Mouse (Mus musculus): ENCODE measurements around the gene Prps1. TPM values are rescaled to one million over a fixed set of nuclear protein-coding genes. Genes with fewer than 3 reads are reported as not detected.

Prps1 gene
- polyA plus RNA-seq, 1 experiment from 2014 or later: 18.3 TPM

- peak; percentile 56; the same call in 1 of the 2 replicates for ATAC-seq (ENCODE audit: low FRiP score, low TSS enrichment)
- peak overlapping the region; percentile 48 for H3K9ac ChIP-seq (ENCODE audit: low read length)
- peak overlapping the region; percentile 49 for H3K4me3 ChIP-seq (ENCODE audit: low read depth, low read length)
- peak overlapping the region; percentile 60 for H3K4me2 ChIP-seq (replicated peaks; ENCODE audit: low read depth)
- DNase-seq (ENCODE audit: low spot score): no peak
- H3K9me3 ChIP-seq (ENCODE audit: control insufficient read depth, low read length): no peaks in the 10 kb centered on the region
- H3K27ac ChIP-seq (replicated peaks): no peak overlapping the region
- no peaks in the 10 kb centered on the region for H3K4me1 ChIP-seq (replicated peaks; ENCODE audit: control insufficient read depth, insufficient read depth)
- H3K36me3 ChIP-seq (ENCODE audit: control insufficient read depth, insufficient read depth, low read length): no peaks in the 10 kb centered on the region
- 18% methylated on average over 39 of the region's 39 CpGs for WGBS
- TF ChIP-seq CTCF (IDR thresholded peaks at IDR 0.05; ENCODE audit: low read depth) (no peak), EP300 (optimal IDR thresholded peaks at IDR 0.05) (no peak)
- H3K27me3 ChIP-seq (ENCODE audit: control insufficient read depth, insufficient read depth, low read length): no peaks in the 10 kb centered on the region
Observed at GRCm38 (mm10) chrX:140456751-140457491, 508 bp downstream of the Prps1 start.

DNA sequence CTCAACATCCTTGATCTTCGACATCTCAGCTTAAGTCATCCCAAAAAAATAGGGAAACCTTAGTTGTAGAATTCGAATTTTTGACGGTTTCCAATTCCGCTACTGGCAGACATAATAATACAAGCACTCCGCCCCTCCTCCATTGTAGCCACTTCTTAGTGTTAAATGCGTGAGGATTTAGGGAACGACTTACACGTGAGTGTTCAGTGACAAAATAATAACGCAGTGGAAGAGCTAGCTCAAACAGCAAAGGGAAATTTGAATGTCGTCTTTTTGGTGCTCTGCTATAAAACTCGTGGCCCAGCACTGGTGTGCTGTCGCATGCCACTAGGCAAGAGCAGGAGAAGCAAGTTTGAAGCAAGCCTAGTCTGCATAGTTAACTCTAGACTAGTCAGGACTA lies 1.1 kb downstream of the Prps1 start:
- H3K9me3 ChIP-seq (ENCODE audit: control insufficient read depth, low read length): no peaks in the 10 kb centered on the region
- H3K4me2 ChIP-seq (replicated peaks; ENCODE audit: low read depth): peak overlapping the region; percentile 60
- WGBS: 23% methylated on average over 12 of the region's 12 CpGs
- H3K27ac ChIP-seq (replicated peaks): no peak overlapping the region
- no peaks in the 10 kb centered on the region for H3K4me1 ChIP-seq (replicated peaks; ENCODE audit: control insufficient read depth, insufficient read depth)
- TF ChIP-seq EP300 (optimal IDR thresholded peaks at IDR 0.05) (no peak), CTCF (IDR thresholded peaks at IDR 0.05; ENCODE audit: low read depth) (no peak)
- H3K27me3 ChIP-seq (ENCODE audit: control insufficient read depth, insufficient read depth, low read length): no peaks in the 10 kb centered on the region
- peak overlapping the region; percentile 49 for H3K4me3 ChIP-seq (ENCODE audit: low read depth, low read length)
- no peak overlapping the region for H3K9ac ChIP-seq (ENCODE audit: low read length)
- H3K36me3 ChIP-seq (ENCODE audit: control insufficient read depth, insufficient read depth, low read length): no peaks in the 10 kb centered on the region
- no peak for DNase-seq (ENCODE audit: low spot score)
- ATAC-seq (ENCODE audit: low FRiP score, low TSS enrichment): no peak

DNA sequence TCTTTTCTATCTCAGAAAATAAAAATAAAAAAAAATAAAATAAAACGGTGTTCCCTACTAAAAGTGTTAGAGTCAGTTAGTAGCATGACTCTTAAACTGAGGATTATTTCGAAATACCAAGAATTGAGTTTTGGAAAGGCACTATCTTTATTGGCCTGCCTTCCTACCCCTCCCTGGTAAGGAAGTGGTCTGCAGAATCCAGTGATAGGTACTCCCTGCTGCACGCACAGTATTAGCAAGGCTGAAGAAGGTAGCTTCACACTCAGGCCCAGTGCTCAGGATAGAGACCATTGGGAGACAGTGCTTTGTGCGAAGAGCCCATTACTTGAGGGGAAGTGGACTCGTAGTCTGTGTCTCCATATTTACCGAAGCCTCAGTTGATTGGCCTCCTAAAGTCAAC lies 21.8 kb downstream of the Prps1 start:
- Histone ChIP-seq H3K27ac (replicated peaks) (no peak overlapping the region), H3K4me3 (ENCODE audit: low read depth, low read length) (no peak overlapping the region), H3K27me3 (ENCODE audit: control insufficient read depth, insufficient read depth, low read length) (no peaks in the 10 kb centered on the region), H3K36me3 (ENCODE audit: control insufficient read depth, insufficient read depth, low read length) (no peaks in the 10 kb centered on the region), H3K4me1 (replicated peaks; ENCODE audit: control insufficient read depth, insufficient read depth) (no peaks in the 10 kb centered on the region), H3K9ac (ENCODE audit: low read length) (no peak overlapping the region), H3K4me2 (replicated peaks; ENCODE audit: low read depth) (no peak overlapping the region), H3K9me3 (ENCODE audit: control insufficient read depth, low read length) (no peaks in the 10 kb centered on the region)
- no peak for ATAC-seq (ENCODE audit: low FRiP score, low TSS enrichment)
- 80% methylated on average over 6 of the region's 6 CpGs for WGBS
- TF ChIP-seq EP300 (optimal IDR thresholded peaks at IDR 0.05) (no peak), CTCF (IDR thresholded peaks at IDR 0.05; ENCODE audit: low read depth) (no peak)
- DNase-seq (ENCODE audit: low spot score): no peak

DNA sequence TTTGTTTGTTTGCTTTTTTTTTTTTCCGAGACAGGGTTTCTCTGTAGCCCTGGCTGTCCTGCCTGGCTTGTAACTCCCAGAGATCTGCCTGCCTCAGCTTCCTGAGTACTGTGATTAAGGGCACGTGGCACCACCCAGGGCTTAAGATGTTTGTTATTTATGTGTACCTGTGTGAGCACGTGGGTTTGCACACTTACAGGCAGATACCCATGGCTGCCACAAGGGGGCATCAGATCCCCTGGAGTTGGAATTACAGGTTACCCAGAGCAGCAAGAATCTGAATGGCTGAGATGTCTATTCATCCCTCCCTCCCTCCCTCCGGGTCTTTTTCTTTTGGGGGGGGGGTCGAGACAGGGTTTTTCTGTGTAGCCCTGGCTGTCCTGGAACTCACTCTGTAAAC lies 22.8 kb downstream of the Prps1 start:
- WGBS: 59% methylated on average over 5 of the region's 5 CpGs
- no peak overlapping the region for H3K4me3 ChIP-seq (ENCODE audit: low read depth, low read length)
- H3K9ac ChIP-seq (ENCODE audit: low read length): no peak overlapping the region
- no peaks in the 10 kb centered on the region for H3K4me1 ChIP-seq (replicated peaks; ENCODE audit: control insufficient read depth, insufficient read depth)
- peak; percentile 71 for TF ChIP-seq CTCF (IDR thresholded peaks at IDR 0.05; ENCODE audit: low read depth)
- no peak for TF ChIP-seq EP300 (optimal IDR thresholded peaks at IDR 0.05)
- H3K27me3 ChIP-seq (ENCODE audit: control insufficient read depth, insufficient read depth, low read length): no peaks in the 10 kb centered on the region
- ATAC-seq (ENCODE audit: low FRiP score, low TSS enrichment) (no peak), DNase-seq (ENCODE audit: low spot score) (peak; percentile 38)
- H3K9me3 ChIP-seq (ENCODE audit: control insufficient read depth, low read length): no peaks in the 10 kb centered on the region
- H3K36me3 ChIP-seq (ENCODE audit: control insufficient read depth, insufficient read depth, low read length): no peaks in the 10 kb centered on the region
- no peak overlapping the region for H3K4me2 ChIP-seq (replicated peaks; ENCODE audit: low read depth)
- H3K27ac ChIP-seq (replicated peaks): no peak overlapping the region

- H3K27me3 ChIP-seq (ENCODE audit: control insufficient read depth, insufficient read depth, low read length): no peaks in the 10 kb centered on the region
- H3K36me3 ChIP-seq (ENCODE audit: control insufficient read depth, insufficient read depth, low read length): no peaks in the 10 kb centered on the region
- 94% methylated on average over 1 of the region's 1 CpGs for WGBS
- no peak overlapping the region for H3K4me2 ChIP-seq (replicated peaks; ENCODE audit: low read depth)
- H3K9me3 ChIP-seq (ENCODE audit: control insufficient read depth, low read length): no peaks in the 10 kb centered on the region
- no peaks in the 10 kb centered on the region for H3K4me1 ChIP-seq (replicated peaks; ENCODE audit: control insufficient read depth, insufficient read depth)
- ATAC-seq (ENCODE audit: low FRiP score, low TSS enrichment) (no peak), DNase-seq (ENCODE audit: low spot score) (no peak)
- H3K9ac ChIP-seq (ENCODE audit: low read length): no peak overlapping the region
- H3K4me3 ChIP-seq (ENCODE audit: low read depth, low read length): no peak overlapping the region
- no peak for TF ChIP-seq CTCF (IDR thresholded peaks at IDR 0.05; ENCODE audit: low read depth)
- no peak for TF ChIP-seq EP300 (optimal IDR thresholded peaks at IDR 0.05)
- H3K27ac ChIP-seq (replicated peaks): no peak overlapping the region
Observed at GRCm38 (mm10) chrX:140489174-140489573, 32.8 kb downstream of the Prps1 start.

DNA sequence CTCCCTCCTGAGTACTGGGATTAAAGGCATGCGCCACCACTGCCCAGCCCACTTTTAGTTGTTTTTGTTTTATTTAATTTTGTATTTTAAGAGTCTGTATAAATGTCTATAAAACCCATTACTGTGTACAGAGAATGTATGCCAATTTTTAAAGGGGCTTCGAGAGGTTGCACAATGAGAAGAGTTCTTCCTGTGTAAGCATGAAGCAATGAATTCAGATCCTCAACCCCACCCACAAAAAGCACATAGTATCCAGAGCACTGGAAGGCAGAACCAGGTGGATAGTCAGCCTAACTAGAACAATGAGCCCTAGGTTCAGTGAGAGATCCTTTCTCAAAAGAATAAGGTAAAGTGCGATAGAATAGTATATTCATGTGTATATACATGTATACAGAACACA lies 33.8 kb downstream of the Prps1 start:
- H3K27ac ChIP-seq (replicated peaks): no peak overlapping the region
- no peaks in the 10 kb centered on the region for H3K27me3 ChIP-seq (ENCODE audit: control insufficient read depth, insufficient read depth, low read length)
- no peak for DNase-seq (ENCODE audit: low spot score)
- TF ChIP-seq CTCF (IDR thresholded peaks at IDR 0.05; ENCODE audit: low read depth): no peak
- no peak overlapping the region for H3K9ac ChIP-seq (ENCODE audit: low read length)
- H3K4me1 ChIP-seq (replicated peaks; ENCODE audit: control insufficient read depth, insufficient read depth): no peaks in the 10 kb centered on the region
- H3K9me3 ChIP-seq (ENCODE audit: control insufficient read depth, low read length): no peaks in the 10 kb centered on the region
- ATAC-seq (ENCODE audit: low FRiP score, low TSS enrichment): no peak
- H3K4me2 ChIP-seq (replicated peaks; ENCODE audit: low read depth): no peak overlapping the region
- WGBS: 76% methylated on average over 3 of the region's 3 CpGs
- no peak overlapping the region for H3K4me3 ChIP-seq (ENCODE audit: low read depth, low read length)
- H3K36me3 ChIP-seq (ENCODE audit: control insufficient read depth, insufficient read depth, low read length): no peaks in the 10 kb centered on the region
